Mouse (Mus musculus) midbrain, embryonic 14.5 days (tissue): ENCODE measurements around the gene Cadm2. TPM values are rescaled to one million over a fixed set of nuclear protein-coding genes. Genes with fewer than 3 reads are reported as not detected.

Source experiments
- ATAC-seq: fragments of 200-750 bp; cut with Nextera tagmentation; 2 replicates; pipeline ENCODE4 v1.8.0; 2017; ENCODE audit warnings: moderate number of reproducible peaks, moderate library complexity; ENCODE audit not compliant: low FRiP score, low TSS enrichment
- DNase-seq: peaks from one replicate; pipeline ENCODE4 v3.0.0-alpha.2; 2015
- H3K27ac ChIP-seq: fragments of 300-500 bp; sonication (generic); replicated peaks from 2 replicates; pipeline ENCODE4 v1.5.1; 2014; ENCODE audit warnings: mild to moderate bottlenecking, low read depth, low read length, moderate library complexity
- H3K27me3 ChIP-seq: fragments of 300-500 bp; sonication (generic); 2 replicates; pipeline ENCODE4 v1.6.1; 2014; ENCODE audit warnings: low read length, control low read depth, mixed read lengths; ENCODE audit not compliant: control insufficient read depth, insufficient read depth
- H3K36me3 ChIP-seq: fragments of 300-500 bp; sonication (generic); 2 replicates; pipeline ENCODE4 v1.6.1; 2014; ENCODE audit warnings: low read length, control low read depth; ENCODE audit not compliant: control insufficient read depth, insufficient read depth
- H3K4me1 ChIP-seq: fragments of 300-500 bp; sonication (generic); 2 replicates; pipeline ENCODE4 v1.6.1; 2014; ENCODE audit warnings: mild to moderate bottlenecking, antibody characterized with exemption, low read length, control low read depth; ENCODE audit not compliant: control insufficient read depth, insufficient read depth
- H3K4me2 ChIP-seq: fragments of 300-500 bp; sonication (generic); 2 replicates; pipeline ENCODE4 v1.6.1; 2014; ENCODE audit warnings: mild to moderate bottlenecking, low read length, moderate library complexity
- H3K4me3 ChIP-seq: fragments of 300-500 bp; sonication (generic); replicated peaks from 2 replicates; pipeline ENCODE4 v1.5.1; 2014; ENCODE audit warnings: low read depth, low read length
- H3K9ac ChIP-seq: fragments of 300-500 bp; sonication (generic); replicated peaks from 2 replicates; pipeline ENCODE4 v1.6.1; 2014; ENCODE audit warnings: mild to moderate bottlenecking, low read length, moderate library complexity
- H3K9me3 ChIP-seq: fragments of 300-500 bp; sonication (generic); 2 replicates; pipeline ENCODE4 v1.6.1; 2016; ENCODE audit warnings: low read length, control low read depth, mixed read lengths; ENCODE audit not compliant: control insufficient read depth
- WGBS: fragments of 180-500 bp; shearing (Covaris S2); extraction: QIAGEN DNeasy Blood & Tissue Kit; methylation state at CpG from one replicate; pipeline ENCODE4 v1.1.7; 2014; 5-methylcytosine and 5-hydroxymethylcytosine counted together
- polyA plus RNA-seq: library from polyadenylated mRNA; unstranded; fragments of >200 nt; fragmentation: Nextera tagmentation; extraction: Ambion mirVana; gene quantifications from 2 replicates; pipeline ENCODE4 v1.2.1, GENCODE M21; 2014

The Cadm2 gene
- polyA plus RNA-seq, 1 experiment from 2014 or later, result 42.6 TPM

DNA sequence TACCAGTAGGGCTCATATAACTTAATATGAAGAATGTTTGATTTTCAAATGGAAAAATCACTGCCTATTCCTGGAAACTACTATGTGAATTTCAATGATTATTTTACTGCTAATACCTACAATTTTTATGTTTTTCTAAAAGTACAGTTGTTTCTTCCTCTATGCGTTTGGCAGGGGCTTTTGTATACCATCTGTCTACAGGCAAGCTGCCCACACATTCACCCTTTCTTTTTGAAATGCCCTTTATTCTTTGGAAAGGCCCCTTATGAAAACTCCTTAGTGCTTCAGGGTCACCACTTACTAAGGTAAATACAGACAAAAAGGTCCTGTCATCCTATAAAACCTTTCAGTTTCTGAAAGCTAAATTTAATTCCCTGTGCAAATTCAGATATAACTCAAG lies 195.3 kb downstream of the Cadm2 start:
- Histone ChIP-seq H3K36me3 (no peaks in the 10 kb centered on the region), H3K9me3 (no peaks in the 10 kb centered on the region), H3K9ac (no peak overlapping the region), H3K27ac (no peak overlapping the region), H3K4me1 (no peaks in the 10 kb centered on the region), H3K4me2 (no peak overlapping the region), H3K27me3 (no peaks in the 10 kb centered on the region), H3K4me3 (no peak overlapping the region)
- DNase-seq, result no peak
- no peak for ATAC-seq
- 70% methylated on average over 1 of the region's 1 CpGs for WGBS

DNA sequence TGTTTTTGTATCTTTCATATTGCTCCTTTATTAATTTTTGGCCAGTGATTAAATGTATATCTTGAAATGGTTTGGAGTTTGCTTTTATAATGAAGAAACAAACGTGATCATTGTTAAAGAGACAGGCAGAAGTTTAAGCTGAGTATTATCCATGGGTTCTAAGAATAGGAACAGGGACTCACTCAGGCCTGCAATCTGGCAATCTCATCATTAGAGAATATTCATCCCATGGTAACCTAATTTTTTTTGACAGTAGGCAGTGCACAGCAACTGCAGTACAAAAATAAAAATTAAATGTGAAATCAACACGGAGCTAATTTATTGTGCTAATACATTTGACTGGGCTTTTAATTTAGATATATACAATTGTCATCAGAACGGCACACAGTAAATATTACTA lies 209.8 kb downstream of the Cadm2 start:
- no peak for DNase-seq
- no peak overlapping the region for H3K9ac ChIP-seq
- no peak for ATAC-seq
- no peaks in the 10 kb centered on the region for H3K4me1 ChIP-seq
- H3K4me2 ChIP-seq, result no peak overlapping the region
- H3K27me3 ChIP-seq, result no peaks in the 10 kb centered on the region
- no peak overlapping the region for H3K27ac ChIP-seq
- WGBS, result 65% methylated on average over 3 of the region's 3 CpGs
- no peaks in the 10 kb centered on the region for H3K9me3 ChIP-seq
- no peak overlapping the region for H3K4me3 ChIP-seq
- no peaks in the 10 kb centered on the region for H3K36me3 ChIP-seq

DNA sequence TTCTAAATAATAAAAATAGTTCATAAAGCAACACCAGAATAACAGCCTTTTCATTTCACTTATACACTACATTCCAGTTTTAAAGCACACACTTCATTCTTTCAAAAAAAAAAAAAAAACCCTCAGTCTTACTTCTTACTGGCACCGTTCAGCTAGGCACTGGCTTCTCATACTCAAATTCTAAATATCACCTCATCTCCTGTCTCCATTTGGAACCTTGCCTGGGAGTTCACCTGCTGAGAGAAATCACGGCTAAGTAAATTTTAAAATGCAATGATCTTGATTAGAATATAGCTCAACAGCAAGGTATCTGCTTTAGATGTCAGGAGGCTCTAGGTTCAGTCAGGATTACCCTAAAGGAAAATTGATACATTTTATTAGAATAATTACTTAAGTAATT lies 210.2 kb downstream of the Cadm2 start:
- WGBS, result 62% methylated on average over 2 of the region's 2 CpGs
- DNase-seq, result no peak

DNA sequence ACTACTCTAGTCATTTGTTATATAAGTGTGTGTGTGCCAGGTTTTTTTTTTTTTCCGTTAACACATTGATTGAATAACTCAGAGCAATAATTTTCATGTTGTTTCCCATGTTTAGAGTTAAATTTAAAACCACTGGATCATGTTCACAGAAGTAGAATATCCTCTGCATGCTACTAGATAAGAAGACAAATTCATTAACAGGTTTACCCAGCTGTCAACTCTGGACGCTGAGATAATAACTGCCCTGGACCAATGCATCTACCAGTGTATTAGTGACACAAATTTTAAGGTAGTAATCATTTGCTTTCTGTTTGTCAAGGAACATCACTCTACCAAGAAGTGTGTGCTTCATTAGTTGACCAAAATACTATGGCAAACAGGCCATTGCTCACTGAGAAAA lies 253.0 kb downstream of the Cadm2 start:
- Histone ChIP-seq H3K4me3 (no peak overlapping the region), H3K9me3 (no peaks in the 10 kb centered on the region), H3K27ac (no peak overlapping the region), H3K4me2 (no peak overlapping the region), H3K36me3 (no peaks in the 10 kb centered on the region), H3K9ac (no peak overlapping the region), H3K4me1 (no peaks in the 10 kb centered on the region), H3K27me3 (no peaks in the 10 kb centered on the region)
- ATAC-seq (no peak), DNase-seq (no peak)
- WGBS, result 86% methylated on average over 2 of the region's 2 CpGs

More for the DNA sequence above, 210.2 kb downstream of the Cadm2 start:
- ATAC-seq, result no peak
- Histone ChIP-seq H3K27ac (no peak overlapping the region), H3K9me3 (no peaks in the 10 kb centered on the region), H3K4me2 (no peak overlapping the region), H3K9ac (no peak overlapping the region), H3K4me1 (no peaks in the 10 kb centered on the region), H3K27me3 (no peaks in the 10 kb centered on the region), H3K4me3 (no peak overlapping the region), H3K36me3 (no peaks in the 10 kb centered on the region)

DNA sequence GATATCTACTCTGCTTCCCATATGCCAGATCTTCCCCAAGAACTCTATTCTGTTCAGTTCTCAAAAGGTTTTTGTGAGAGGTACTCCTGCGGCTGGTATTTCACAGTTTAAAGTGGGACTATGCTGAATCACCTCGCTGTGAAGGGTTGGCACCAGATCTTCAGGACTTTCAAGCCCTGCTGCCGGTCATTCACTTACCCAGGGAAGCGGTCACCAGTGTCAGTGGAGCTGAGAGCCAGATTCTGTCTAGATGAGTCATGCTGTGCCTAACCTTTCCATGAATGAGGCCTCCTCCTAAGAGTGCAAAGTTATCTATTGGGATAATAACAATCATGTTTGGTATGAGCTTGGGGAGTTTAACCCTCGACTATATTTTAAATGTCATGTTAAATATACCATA lies 272.7 kb downstream of the Cadm2 start:
- H3K4me1 ChIP-seq, result no peaks in the 10 kb centered on the region
- 88% methylated on average over 5 of the region's 5 CpGs for WGBS
- no peaks in the 10 kb centered on the region for H3K36me3 ChIP-seq
- no peak overlapping the region for H3K27ac ChIP-seq
- H3K9me3 ChIP-seq, result no peaks in the 10 kb centered on the region
- H3K9ac ChIP-seq, result no peak overlapping the region
- H3K27me3 ChIP-seq, result no peaks in the 10 kb centered on the region
- no peak overlapping the region for H3K4me2 ChIP-seq
- no peak overlapping the region for H3K4me3 ChIP-seq
- ATAC-seq (no peak), DNase-seq (no peak)

DNA sequence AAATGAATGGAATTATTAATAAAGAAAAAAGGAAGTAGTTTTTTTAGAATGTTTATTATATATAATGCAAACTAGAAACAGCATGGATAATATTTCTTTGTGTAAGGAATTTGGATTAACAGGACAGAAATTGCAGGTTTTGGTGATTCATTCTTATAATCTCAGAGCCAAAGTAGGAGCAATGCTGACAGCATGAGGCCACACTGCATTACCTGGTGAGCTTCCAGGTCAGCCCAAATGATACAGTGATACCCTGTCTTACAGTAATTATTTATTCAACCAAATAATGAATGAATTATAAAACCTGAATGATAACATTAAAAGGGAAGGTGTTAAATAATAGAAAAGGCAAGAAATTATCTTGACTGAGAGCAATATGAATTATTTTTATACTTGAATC lies 273.1 kb downstream of the Cadm2 start:
- no peaks in the 10 kb centered on the region for H3K36me3 ChIP-seq
- H3K4me1 ChIP-seq, result no peaks in the 10 kb centered on the region
- no peak overlapping the region for H3K9ac ChIP-seq
- H3K27me3 ChIP-seq, result no peaks in the 10 kb centered on the region
- no peaks in the 10 kb centered on the region for H3K9me3 ChIP-seq
- H3K4me3 ChIP-seq, result no peak overlapping the region
- DNase-seq (no peak), ATAC-seq (no peak)
- H3K4me2 ChIP-seq, result no peak overlapping the region
- H3K27ac ChIP-seq, result no peak overlapping the region

DNA sequence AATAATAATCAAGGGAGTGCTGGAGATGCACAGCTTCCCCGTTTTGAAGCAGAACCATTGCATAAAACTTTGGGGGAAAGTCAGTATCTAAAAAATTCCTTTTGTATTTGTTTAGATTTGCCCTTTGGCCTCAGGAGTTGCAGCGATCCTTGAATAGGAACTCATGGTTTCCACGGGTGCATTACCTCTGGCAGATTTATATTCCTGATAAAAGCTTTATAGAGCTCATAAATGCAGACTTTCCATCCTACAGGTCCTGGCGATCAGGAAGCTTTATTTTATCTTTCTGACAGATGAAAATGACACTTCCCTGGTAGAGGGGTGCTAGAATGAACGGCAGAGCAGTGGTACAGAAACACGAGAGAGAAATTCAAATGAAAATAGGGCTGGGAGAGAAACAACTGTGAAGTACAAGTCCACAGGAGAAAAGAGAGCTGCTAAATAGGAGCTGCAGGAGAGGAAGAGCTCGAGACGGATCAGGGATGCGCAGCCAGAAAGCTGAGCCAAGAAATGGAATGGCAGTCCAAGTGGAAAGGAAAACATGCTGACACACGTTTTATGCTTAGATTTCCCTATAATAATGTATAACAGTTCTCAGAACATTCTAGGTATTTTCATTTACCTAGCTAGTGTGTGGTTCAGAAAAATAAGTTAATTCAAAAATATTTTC lies 274.0 kb downstream of the Cadm2 start:
- H3K27me3 ChIP-seq, result no peaks in the 10 kb centered on the region
- no peak overlapping the region for H3K4me3 ChIP-seq
- no peaks in the 10 kb centered on the region for H3K9me3 ChIP-seq
- no peaks in the 10 kb centered on the region for H3K4me1 ChIP-seq
- no peak overlapping the region for H3K9ac ChIP-seq
- no peak overlapping the region for H3K4me2 ChIP-seq
- peak; percentile 11 for DNase-seq
- WGBS, result 66% methylated on average over 10 of the region's 10 CpGs
- ATAC-seq, result no peak
- H3K27ac ChIP-seq, result no peak overlapping the region
- H3K36me3 ChIP-seq, result no peaks in the 10 kb centered on the region

DNA sequence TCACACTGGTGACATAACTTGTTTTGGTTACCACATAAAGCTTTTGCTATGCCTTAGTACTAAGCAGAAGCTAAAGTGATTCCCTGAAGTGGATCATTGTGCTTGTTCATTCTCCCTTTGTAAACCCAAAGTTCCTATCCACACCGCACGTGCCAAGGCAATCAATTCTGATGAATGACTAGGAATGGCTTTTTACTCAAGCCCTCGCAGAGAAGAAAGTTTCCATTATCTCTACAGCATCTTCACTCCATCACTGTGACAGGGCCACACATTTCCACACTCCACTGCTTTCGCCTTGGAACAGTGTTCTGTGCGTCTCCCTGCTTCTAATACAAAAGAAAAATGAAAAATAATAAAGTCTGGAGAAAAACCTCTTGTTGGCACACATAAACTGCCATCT lies 276.5 kb downstream of the Cadm2 start:
- H3K4me2 ChIP-seq, result no peak overlapping the region
- no peak for DNase-seq
- WGBS, result 43% methylated on average over 5 of the region's 5 CpGs
- H3K4me3 ChIP-seq, result no peak overlapping the region
- H3K27me3 ChIP-seq, result no peaks in the 10 kb centered on the region
- H3K9me3 ChIP-seq, result no peaks in the 10 kb centered on the region
- no peak overlapping the region for H3K9ac ChIP-seq
- H3K4me1 ChIP-seq, result no peaks in the 10 kb centered on the region
- H3K36me3 ChIP-seq, result no peaks in the 10 kb centered on the region
- no peak overlapping the region for H3K27ac ChIP-seq
- ATAC-seq, result no peak

DNA sequence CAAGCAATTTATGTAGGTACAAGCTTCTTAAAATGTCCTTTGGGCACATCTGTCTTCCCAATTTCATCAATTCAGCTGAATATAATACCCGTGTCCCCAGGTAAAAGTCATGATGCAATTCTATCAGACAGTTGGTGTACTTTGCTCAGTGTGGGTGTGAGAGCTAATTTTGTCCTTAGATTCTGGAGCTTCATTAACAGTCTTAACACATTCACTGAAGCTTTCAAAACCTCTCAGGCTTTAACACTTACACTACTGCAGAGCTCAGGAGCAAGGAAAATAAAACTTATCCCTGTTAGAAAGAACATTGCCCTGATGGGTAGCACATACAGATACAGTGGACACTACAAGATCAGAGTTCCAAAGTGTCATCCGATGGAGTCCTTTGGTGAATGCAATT lies 309.7 kb downstream of the Cadm2 start:
- Histone ChIP-seq H3K4me1 (no peaks in the 10 kb centered on the region), H3K4me2 (no peak overlapping the region), H3K36me3 (no peaks in the 10 kb centered on the region), H3K9me3 (no peaks in the 10 kb centered on the region), H3K27ac (no peak overlapping the region), H3K27me3 (no peaks in the 10 kb centered on the region), H3K9ac (no peak overlapping the region), H3K4me3 (no peak overlapping the region)
- WGBS, result 74% methylated on average over 2 of the region's 2 CpGs
- DNase-seq (peak; percentile 61), ATAC-seq (no peak)
